Mouse (Mus musculus): ENCODE results near the gene Wwox. TPM values are rescaled to one million over a fixed set of nuclear protein-coding genes. Genes with fewer than 3 reads are reported as not detected.
A peak's percentile ranks its signal among the peaks of the same experiment; 100 is the strongest.

Wwox gene
- polyA plus RNA-seq, 2 experiments: 2.5 to 2.6 TPM

GRCm38 (mm10) chr8:114803113-114803512 lies 363.7 kb downstream of the Wwox start:
- Histone ChIP-seq H3K4me1 (replicated peaks; ENCODE audit: control insufficient read depth in 2 of 2, insufficient read depth in 2 of 2, low read length in 1 of 2) (peaks cover 0 to 5% of the 10 kb centered on the region in 2 experiments; a peak in 2 of 4 replicates), H3K27ac (no peak overlapping the region), H3K9me3 (ENCODE audit: control insufficient read depth, low read length) (no peaks in the 10 kb centered on the region), H3K36me3 (replicated peaks; ENCODE audit: control insufficient read depth, insufficient read depth, low read depth) (no peaks in the 10 kb centered on the region), H3K9ac (replicated peaks) (no peak overlapping the region), H3K4me3 (ENCODE audit: insufficient read depth in 1 of 2, low read depth in 2 of 2, low read length in 2 of 2) (no peak overlapping the region), H3K4me2 (ENCODE audit: low read depth) (no peak overlapping the region), H3K27me3 (ENCODE audit: control insufficient read depth, insufficient read depth, low read length) (no peaks in the 10 kb centered on the region)
- TF ChIP-seq EP300 (IDR thresholded peaks at IDR 0.05; ENCODE audit: low read depth) (no peak), CTCF (IDR thresholded peaks at IDR 0.05; ENCODE audit: low read depth) (peak; percentile 60)
- no peak for ATAC-seq (ENCODE audit: insufficient read depth)
- 43% methylated on average over 5 of the region's 5 CpGs for WGBS (ENCODE audit: insufficient replicate concordance)
- no peak for DNase-seq (ENCODE audit: low read depth in 3 of 3, low spot score in 3 of 3)

- 71% methylated on average over 9 of the region's 9 CpGs for WGBS (ENCODE audit: insufficient replicate concordance)
- no peak for ATAC-seq (ENCODE audit: insufficient read depth)
Measured at GRCm38 (mm10) chr8:114806826-114807420, 367.5 kb downstream of the Wwox start.

GRCm38 (mm10) chr8:114807676-114808426 lies 368.4 kb downstream of the Wwox start:
- no peak for DNase-seq (ENCODE audit: low read depth in 3 of 3, low spot score in 3 of 3)
- no peaks in the 10 kb centered on the region for H3K36me3 ChIP-seq (replicated peaks; ENCODE audit: control insufficient read depth, insufficient read depth, low read depth)
- TF ChIP-seq CTCF (IDR thresholded peaks at IDR 0.05; ENCODE audit: low read depth) (no peak), EP300 (IDR thresholded peaks at IDR 0.05; ENCODE audit: low read depth) (no peak)
- H3K9me3 ChIP-seq (ENCODE audit: control insufficient read depth, low read length): no peaks in the 10 kb centered on the region
- H3K4me3 ChIP-seq (ENCODE audit: insufficient read depth in 1 of 2, low read depth in 2 of 2, low read length in 2 of 2): no peak overlapping the region
- H3K4me1 ChIP-seq (replicated peaks; ENCODE audit: control insufficient read depth in 2 of 2, insufficient read depth in 2 of 2, low read length in 1 of 2): 0 out of 4 replicates have a peak, but pooled peaks cover 0 to 2% of the 10 kb centered on the region in 2 experiments
- no peak overlapping the region for H3K9ac ChIP-seq (replicated peaks)
- H3K4me2 ChIP-seq (ENCODE audit: low read depth): no peak overlapping the region
- H3K27ac ChIP-seq: no peak overlapping the region
- ATAC-seq (ENCODE audit: insufficient read depth): no peak
- 77% methylated on average over 22 of the region's 22 CpGs for whole genome bisulfite sequencing (ENCODE audit: insufficient replicate concordance)
- H3K27me3 ChIP-seq (ENCODE audit: control insufficient read depth, insufficient read depth, low read length): no peaks in the 10 kb centered on the region

More at GRCm38 (mm10) chr8:114806826-114807420, 367.5 kb downstream of the Wwox start:
- Histone ChIP-seq H3K9ac (replicated peaks) (no peak overlapping the region), H3K36me3 (replicated peaks; ENCODE audit: control insufficient read depth, insufficient read depth, low read depth) (no peaks in the 10 kb centered on the region), H3K27me3 (ENCODE audit: control insufficient read depth, insufficient read depth, low read length) (no peaks in the 10 kb centered on the region), H3K9me3 (ENCODE audit: control insufficient read depth, low read length) (no peaks in the 10 kb centered on the region), H3K4me3 (ENCODE audit: insufficient read depth in 1 of 2, low read depth in 2 of 2, low read length in 2 of 2) (no peak overlapping the region), H3K4me1 (replicated peaks; ENCODE audit: control insufficient read depth in 2 of 2, insufficient read depth in 2 of 2, low read length in 1 of 2) (peaks cover 0 to 2% of the 10 kb centered on the region in 2 experiments; a peak in 1 of 4 replicates), H3K4me2 (ENCODE audit: low read depth) (no peak overlapping the region), H3K27ac (no peak overlapping the region)
- DNase-seq (ENCODE audit: low read depth in 3 of 3, low spot score in 3 of 3): no peak
- no peak for TF ChIP-seq EP300 (IDR thresholded peaks at IDR 0.05; ENCODE audit: low read depth)
- no peak for TF ChIP-seq CTCF (IDR thresholded peaks at IDR 0.05; ENCODE audit: low read depth)

- H3K4me3 ChIP-seq (ENCODE audit: insufficient read depth in 1 of 2, low read depth in 2 of 2, low read length in 2 of 2): no peak overlapping the region
- no peaks in the 10 kb centered on the region for H3K27me3 ChIP-seq (ENCODE audit: control insufficient read depth, insufficient read depth, low read length)
- H3K27ac ChIP-seq: no peak overlapping the region
- ATAC-seq (ENCODE audit: insufficient read depth): no peak
- H3K9me3 ChIP-seq (ENCODE audit: control insufficient read depth, low read length): no peaks in the 10 kb centered on the region
- no peak overlapping the region for H3K9ac ChIP-seq (replicated peaks)
- no peak overlapping the region for H3K4me2 ChIP-seq (ENCODE audit: low read depth)
- TF ChIP-seq EP300 (IDR thresholded peaks at IDR 0.05; ENCODE audit: low read depth): no peak
- TF ChIP-seq CTCF (IDR thresholded peaks at IDR 0.05; ENCODE audit: low read depth): no peak
- DNase-seq (ENCODE audit: low read depth in 3 of 3, low spot score in 3 of 3): no peak
- no peaks in the 10 kb centered on the region for H3K36me3 ChIP-seq (replicated peaks; ENCODE audit: control insufficient read depth, insufficient read depth, low read depth)
- H3K4me1 ChIP-seq (replicated peaks; ENCODE audit: control insufficient read depth in 2 of 2, insufficient read depth in 2 of 2, low read length in 1 of 2): peaks cover 0 to 5% of the 10 kb centered on the region in 2 experiments; a peak in 1 of 4 replicates
- 43% methylated on average over 5 of the region's 5 CpGs for WGBS (ENCODE audit: insufficient replicate concordance)
Measured at GRCm38 (mm10) chr8:114810470-114810869, 371.0 kb downstream of the Wwox start.

GRCm38 (mm10) chr8:114813830-114814229 lies 374.4 kb downstream of the Wwox start:
- Histone ChIP-seq H3K4me3 (ENCODE audit: insufficient read depth in 1 of 2, low read depth in 2 of 2, low read length in 2 of 2) (no peak overlapping the region), H3K36me3 (replicated peaks; ENCODE audit: control insufficient read depth, insufficient read depth, low read depth) (no peaks in the 10 kb centered on the region), H3K9me3 (ENCODE audit: control insufficient read depth, low read length) (no peaks in the 10 kb centered on the region), H3K27ac (no peak overlapping the region), H3K27me3 (ENCODE audit: control insufficient read depth, insufficient read depth, low read length) (no peaks in the 10 kb centered on the region), H3K4me2 (ENCODE audit: low read depth) (no peak overlapping the region), H3K9ac (replicated peaks) (no peak overlapping the region), H3K4me1 (replicated peaks; ENCODE audit: control insufficient read depth in 2 of 2, insufficient read depth in 2 of 2, low read length in 1 of 2) (peaks cover 0 to 4% of the 10 kb centered on the region in 2 experiments; a peak in 1 of 4 replicates)
- 71% methylated on average over 10 of the region's 10 CpGs for WGBS (ENCODE audit: insufficient replicate concordance)
- ATAC-seq (ENCODE audit: insufficient read depth) (no peak), DNase-seq (ENCODE audit: low read depth in 3 of 3, low spot score in 3 of 3) (no peak)
- no peak for TF ChIP-seq CTCF (IDR thresholded peaks at IDR 0.05; ENCODE audit: low read depth)
- no peak for TF ChIP-seq EP300 (IDR thresholded peaks at IDR 0.05; ENCODE audit: low read depth)

Data from liver, embryonic 14.5 days (tissue).